Mouse (Mus musculus) kidney, postnatal 10 days (tissue): Measurements from ENCODE around the gene Kcnq5.
"Not testable (repeated sequence)": the region's sequence is repeated elsewhere in the genome, so short reads cannot be mapped to it uniquely, and the experiment has no call there.

Experiments
- DNase-seq: peaks from one replicate; pipeline ENCODE4 v3.0.0; 2021; ENCODE audit warnings: mixed read lengths

Kcnq5 gene

GRCm38 (mm10) chr1:21460941-21461689 lies 500.6 kb downstream of the Kcnq5 start:
- peak; percentile 85 for DNase-seq

- no peak for DNase-seq
Observed at GRCm38 (mm10) chr1:21458581-21458980, 503.2 kb downstream of the Kcnq5 start.

DNA sequence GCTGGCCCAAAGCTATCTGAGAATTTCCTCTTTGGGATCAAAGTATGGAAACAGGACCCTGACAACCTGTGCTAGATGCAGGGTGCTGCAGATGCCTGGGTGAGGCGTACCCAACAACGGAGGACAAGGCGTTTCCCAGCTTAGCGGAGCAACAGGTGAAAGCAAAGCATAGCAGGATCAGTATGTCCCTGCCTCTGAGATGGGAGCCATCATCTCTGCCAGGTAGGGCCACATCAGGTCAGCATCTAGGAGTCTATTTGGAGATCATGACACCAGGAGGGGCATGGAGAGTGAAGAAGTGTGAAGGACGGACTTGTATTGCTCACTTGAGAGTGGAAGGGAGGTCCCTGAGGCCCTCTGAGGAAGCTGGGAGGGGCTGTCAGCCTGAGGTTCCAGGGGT lies 505.8 kb downstream of the Kcnq5 start:
- no peak for DNase-seq

GRCm38 (mm10) chr1:21448227-21448626 lies 513.5 kb downstream of the Kcnq5 start:
- DNase-seq, result peak; percentile 58

DNA sequence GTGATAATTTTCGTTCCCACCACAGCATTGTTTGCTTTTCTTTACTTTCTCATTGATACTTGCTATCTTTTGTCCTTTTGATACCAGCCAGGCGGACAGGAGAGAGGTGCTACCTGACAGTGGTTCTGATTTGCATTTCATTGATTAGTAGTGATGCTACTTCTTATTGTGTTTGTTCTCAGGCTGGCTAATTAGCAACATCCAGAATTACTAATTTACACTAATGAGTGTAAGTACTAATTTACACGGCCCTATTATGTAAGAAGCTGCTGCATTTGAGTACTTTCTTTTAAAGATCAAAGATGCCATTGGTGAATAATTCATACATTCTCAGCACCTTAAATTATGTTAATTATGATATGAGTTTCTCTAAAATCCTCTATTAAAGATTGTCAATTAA lies 525.0 kb downstream of the Kcnq5 start:
- no peak for DNase-seq

GRCm38 (mm10) chr1:21434853-21435252 lies 526.9 kb downstream of the Kcnq5 start:
- no peak for DNase-seq

DNA sequence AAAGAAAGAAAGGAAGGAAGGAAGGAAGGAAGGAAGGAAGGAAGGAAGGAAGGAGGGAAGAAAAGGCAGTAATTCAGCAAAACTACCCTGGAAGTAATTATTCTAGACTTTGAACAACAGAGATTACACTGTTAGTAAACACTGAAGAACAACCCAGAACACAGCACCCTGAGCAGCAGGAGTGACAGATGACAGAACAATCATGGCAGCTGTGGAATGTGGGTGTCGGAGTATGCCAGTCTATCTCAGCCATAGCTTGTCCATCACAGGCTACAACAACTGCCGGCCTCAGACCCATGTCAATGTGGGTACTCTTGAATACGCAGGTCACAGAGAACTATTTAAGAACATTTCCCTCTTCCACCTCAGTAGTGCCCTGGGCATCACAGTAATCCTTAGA lies 530.1 kb downstream of the Kcnq5 start:
- no peak for DNase-seq

DNA sequence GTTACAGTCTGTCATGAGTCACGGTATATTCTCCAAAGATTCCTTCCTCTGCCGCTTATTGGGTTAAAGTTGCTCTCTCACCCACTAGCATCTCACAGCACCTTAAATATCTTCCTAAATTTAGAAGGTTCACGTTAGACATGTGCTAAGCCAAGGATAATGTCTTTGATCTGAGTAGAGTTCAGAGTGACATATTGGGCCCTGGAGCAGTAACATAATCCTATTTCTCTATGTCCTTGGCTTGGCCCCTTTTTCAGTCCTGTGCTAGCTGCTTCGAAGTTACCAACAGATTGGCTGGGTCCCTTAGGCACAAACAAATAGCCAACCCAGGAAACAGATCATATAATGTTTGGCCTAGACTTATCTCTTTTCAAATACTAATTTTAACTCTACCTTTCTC lies 533.7 kb downstream of the Kcnq5 start:
- no peak for DNase-seq

DNA sequence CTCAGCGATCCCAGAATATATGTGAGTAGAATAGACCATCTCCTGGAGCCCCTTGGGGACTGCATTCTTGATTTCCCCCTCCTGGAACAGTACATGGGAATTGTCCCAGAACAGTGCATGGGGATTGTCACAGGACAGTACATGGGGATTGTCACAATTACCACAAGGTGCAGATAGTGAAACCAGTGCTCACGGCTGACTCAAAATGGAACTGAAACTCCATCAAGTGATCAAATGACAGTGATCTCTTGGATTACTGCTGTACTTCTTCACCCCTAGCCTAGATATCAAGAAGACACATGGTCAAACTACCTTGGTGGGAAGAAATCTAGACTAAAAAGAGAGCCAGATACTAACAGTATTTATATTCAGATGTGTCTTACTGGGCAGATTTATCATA lies 536.1 kb downstream of the Kcnq5 start:
- DNase-seq, result no peak

- peak; percentile 42 for DNase-seq
Observed at GRCm38 (mm10) chr1:21419370-21419769, 542.4 kb downstream of the Kcnq5 start.

- no peak for DNase-seq
Observed at GRCm38 (mm10) chr1:21412197-21412555, 549.6 kb downstream of the Kcnq5 start.

GRCm38 (mm10) chr1:21411331-21412196 lies 550.2 kb downstream of the Kcnq5 start:
- DNase-seq, result peak; percentile 47

- no peak for DNase-seq
Observed at GRCm38 (mm10) chr1:21407266-21407665, 554.5 kb downstream of the Kcnq5 start.

DNA sequence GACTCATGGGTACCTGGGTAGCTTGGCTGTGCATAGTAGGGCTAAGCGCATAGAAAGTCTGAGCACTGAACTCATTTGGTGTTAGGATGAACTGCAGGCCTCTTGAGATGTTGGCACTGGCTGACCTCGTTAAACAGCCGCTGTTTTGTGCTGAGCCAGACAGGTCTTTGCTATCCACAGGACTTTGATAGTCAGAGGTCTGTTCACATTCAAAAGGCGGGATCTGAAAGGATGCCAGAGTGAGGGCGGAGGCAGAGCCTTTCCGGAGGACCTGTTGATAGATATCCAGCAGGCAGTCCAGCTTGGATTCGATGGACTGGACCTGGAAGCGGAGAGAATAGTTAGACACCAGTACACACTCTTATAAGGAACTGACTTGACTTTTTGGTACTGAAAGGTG lies 558.9 kb downstream of the Kcnq5 start:
- DNase-seq, result no peak

DNA sequence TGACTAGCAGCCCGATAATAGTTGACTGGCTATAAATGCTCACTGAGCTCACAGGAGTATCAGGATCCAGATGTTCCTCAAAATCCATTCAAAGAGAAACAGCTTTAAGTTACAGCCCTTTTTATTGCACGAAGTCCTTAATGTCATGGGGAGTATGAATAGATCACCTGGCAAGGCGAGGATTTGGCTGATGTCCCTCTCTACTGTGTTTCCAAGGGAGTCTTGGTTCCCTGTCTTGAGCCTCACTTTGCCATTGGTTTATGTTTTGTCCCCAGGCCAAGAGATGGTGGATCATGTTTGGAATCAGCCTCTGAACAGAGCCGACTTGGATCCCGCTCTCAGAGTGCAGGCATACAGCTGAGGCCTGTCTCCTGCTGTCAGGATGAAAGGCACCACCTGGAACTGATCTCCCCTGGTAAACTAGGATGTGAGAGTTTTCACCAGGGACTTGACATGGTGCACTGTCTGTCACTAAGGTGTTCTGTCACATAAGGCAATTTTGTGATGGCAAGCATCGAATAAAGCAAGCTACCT lies 570.5 kb downstream of the Kcnq5 start:
- DNase-seq, result no peak

- no peak for DNase-seq
Observed at GRCm38 (mm10) chr1:21383256-21383655, 578.5 kb downstream of the Kcnq5 start, which contains the start of gene Khdc1b. TSS of gene Khdc1b (plus strand) at chr1:21383556.

- DNase-seq, result not testable (repeated sequence)
Observed at GRCm38 (mm10) chr1:21368031-21368430, 593.7 kb downstream of the Kcnq5 start, which contains the start of gene Khdc1c. TSS of gene Khdc1c (plus strand) at chr1:21368331.

DNA sequence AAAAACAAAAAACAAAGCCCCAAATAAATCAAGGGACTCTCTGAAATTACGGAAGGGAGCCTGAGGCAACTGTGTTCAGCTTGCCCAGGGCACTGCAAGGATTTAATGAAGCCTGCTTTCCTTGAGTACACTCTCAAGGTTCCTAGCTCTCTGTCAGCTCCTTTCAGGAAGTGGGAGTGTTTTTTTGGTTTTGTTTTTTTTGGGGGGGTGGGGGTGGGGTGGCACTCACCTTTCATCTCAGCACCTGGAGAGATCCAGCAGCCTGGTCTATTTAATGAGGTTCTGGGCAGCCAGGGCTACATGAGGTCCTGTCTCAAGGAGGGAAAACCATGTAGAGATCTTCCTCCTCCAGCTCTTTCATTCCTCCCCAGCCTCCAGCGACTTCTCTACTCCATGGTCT lies 612.4 kb downstream of the Kcnq5 start, which contains the start of gene Khdc1a:
Khdc1a (plus strand) TSS at position 301 of the 400 bp plus-strand sequence.
- DNase-seq, result no peak
